Mouse (Mus musculus) forebrain, postnatal 0 days (tissue): ENCODE data around the gene Tjp2. TPM values are rescaled to one million over a fixed set of nuclear protein-coding genes. Genes with fewer than 3 reads are reported as not detected.
A peak's percentile ranks its signal among the peaks of the same experiment; 100 is the strongest.

ENCODE experiments used
- ATAC-seq: fragments of 200-750 bp; cut with Nextera tagmentation; 2 replicates; pipeline ENCODE4 v1.8.0; 2017; ENCODE audit warnings: mild to moderate bottlenecking, moderate library complexity
- DNase-seq: peaks from one replicate; pipeline ENCODE4 v3.0.0-alpha.2; 2015
- H3K27ac ChIP-seq: fragments of 300-500 bp; sonication (generic); 2 replicates; pipeline ENCODE4 v1.5.1; 2014; ENCODE audit warnings: low read depth, mild to moderate bottlenecking, antibody characterized with exemption, low read length, moderate library complexity, mixed read lengths
- H3K27me3 ChIP-seq: fragments of 300-500 bp; sonication (generic); 2 replicates; pipeline ENCODE4 v1.6.1; 2014; ENCODE audit warnings: mild to moderate bottlenecking, low read length, mixed read lengths; ENCODE audit not compliant: insufficient read depth
- H3K36me3 ChIP-seq: fragments of 300-500 bp; sonication (generic); 2 replicates; pipeline ENCODE4 v1.6.1; 2014; ENCODE audit warnings: mild to moderate bottlenecking, moderate library complexity; ENCODE audit not compliant: insufficient read depth
- H3K4me1 ChIP-seq: fragments of 300-500 bp; sonication (generic); 2 replicates; pipeline ENCODE4 v1.6.1; 2014; ENCODE audit warnings: antibody characterized with exemption; ENCODE audit not compliant: insufficient read depth
- H3K4me2 ChIP-seq: fragments of 300-500 bp; sonication (generic); 2 replicates; pipeline ENCODE4 v1.6.1; 2014; ENCODE audit warnings: low read depth, mild to moderate bottlenecking, moderate library complexity
- H3K4me3 ChIP-seq: fragments of 300-500 bp; sonication (generic); 2 replicates; pipeline ENCODE4 v1.5.1; 2014; ENCODE audit warnings: low read depth, low read length, mixed read lengths
- H3K9ac ChIP-seq: fragments of 300-500 bp; sonication (generic); 2 replicates; pipeline ENCODE4 v1.6.1; 2014; ENCODE audit warnings: mild to moderate bottlenecking
- H3K9me3 ChIP-seq: fragments of 300-500 bp; sonication (generic); 2 replicates; pipeline ENCODE4 v1.6.1; 2016; ENCODE audit warnings: low read length
- CTCF ChIP-seq: sonication (generic); IDR thresholded peaks from 2 replicates; pipeline ENCODE4 v1.5.1; 2016; ENCODE audit warnings: antibody characterized with exemption, control low read depth, low read depth
- WGBS: fragments of 180-500 bp; shearing (Covaris S2); extraction: QIAGEN DNeasy Blood & Tissue Kit; methylation state at CpG from one replicate; pipeline ENCODE4 v1.1.7; 2014; 5-methylcytosine and 5-hydroxymethylcytosine counted together
- polyA plus RNA-seq: library from polyadenylated mRNA; unstranded; fragments of >200 nt; fragmentation: Nextera tagmentation; extraction: Ambion mirVana; gene quantifications from 2 replicates; pipeline ENCODE4 v1.2.1, GENCODE M21; 2015
- total RNA-seq: library from RNA; depleted of rRNA; stranded (reverse); fragments of >200 nt; gene quantifications from 2 replicates; pipeline ENCODE4 v1.2.3, GENCODE M21; 2014

Gene Tjp2
- total and polyA plus RNA-seq, 2 experiments from 2014 or later: 8.8 to 15.5 TPM

GRCm38 (mm10) chr19:24221455-24221854 lies 3.4 kb downstream of the Tjp2 start:
- Histone ChIP-seq H3K36me3 (no peaks in the 10 kb centered on the region), H3K4me3 (no peak overlapping the region), H3K27me3 (peaks cover 19% of the 10 kb centered on the region), H3K4me1 (peaks cover 5% of the 10 kb centered on the region; the same call in 1 of the 2 replicates), H3K9me3 (no peaks in the 10 kb centered on the region), H3K27ac (no peak overlapping the region), H3K9ac (no peak overlapping the region), H3K4me2 (no peak overlapping the region)
- no peak for TF ChIP-seq CTCF
- WGBS: 89% methylated on average over 4 of the region's 4 CpGs
- DNase-seq (no peak), ATAC-seq (no peak)

- Histone ChIP-seq H3K9me3 (no peaks in the 10 kb centered on the region), H3K4me1 (peaks cover 5% of the 10 kb centered on the region; the same call in 1 of the 2 replicates), H3K9ac (no peak overlapping the region), H3K36me3 (no peaks in the 10 kb centered on the region), H3K27me3 (peaks cover 15% of the 10 kb centered on the region), H3K4me2 (no peak overlapping the region), H3K27ac (no peak overlapping the region), H3K4me3 (no peak overlapping the region)
- 9% methylated on average over 14 of the region's 14 CpGs for WGBS
- ATAC-seq: no peak
- no peak for DNase-seq
- TF ChIP-seq CTCF: no peak
These were observed 3.9 kb downstream of the Tjp2 start for GRCm38 (mm10) chr19:24220795-24221445.

- peaks cover 5% of the 10 kb centered on the region; the same call in 1 of the 2 replicates for H3K4me1 ChIP-seq
- DNase-seq: no peak
- no peak overlapping the region for H3K4me2 ChIP-seq
- H3K36me3 ChIP-seq: no peaks in the 10 kb centered on the region
- no peak for TF ChIP-seq CTCF
- no peaks in the 10 kb centered on the region for H3K27me3 ChIP-seq
- H3K9ac ChIP-seq: no peak overlapping the region
- H3K27ac ChIP-seq: 0 out of 2 replicates have a peak overlapping the region, but pooled peaks have one; percentile 40
- no peaks in the 10 kb centered on the region for H3K9me3 ChIP-seq
- no peak overlapping the region for H3K4me3 ChIP-seq
- ATAC-seq: no peak
- 65% methylated on average over 9 of the region's 9 CpGs for WGBS
These were observed 5.8 kb downstream of the Tjp2 start for GRCm38 (mm10) chr19:24219011-24219410.

GRCm38 (mm10) chr19:24218291-24218690 lies 6.5 kb downstream of the Tjp2 start:
- Histone ChIP-seq H3K4me3 (no peak overlapping the region), H3K4me2 (no peak overlapping the region), H3K4me1 (peaks cover 5% of the 10 kb centered on the region; the same call in 1 of the 2 replicates), H3K27ac (no peak overlapping the region), H3K27me3 (no peaks in the 10 kb centered on the region), H3K36me3 (no peaks in the 10 kb centered on the region), H3K9ac (no peak overlapping the region), H3K9me3 (no peaks in the 10 kb centered on the region)
- peak; percentile 52 for TF ChIP-seq CTCF
- DNase-seq (no peak), ATAC-seq (no peak)
- 41% methylated on average over 2 of the region's 2 CpGs for WGBS

- Histone ChIP-seq H3K4me3 (no peak overlapping the region), H3K27ac (no peak overlapping the region), H3K36me3 (no peaks in the 10 kb centered on the region), H3K9me3 (no peaks in the 10 kb centered on the region), H3K9ac (no peak overlapping the region), H3K27me3 (no peaks in the 10 kb centered on the region), H3K4me1 (peaks cover 5% of the 10 kb centered on the region; the same call in 1 of the 2 replicates), H3K4me2 (no peak overlapping the region)
- no peak for TF ChIP-seq CTCF
- DNase-seq: no peak
- ATAC-seq: no peak
These were observed 7.0 kb downstream of the Tjp2 start for GRCm38 (mm10) chr19:24217851-24218250.

GRCm38 (mm10) chr19:24216771-24217170 lies 8.1 kb downstream of the Tjp2 start:
- Histone ChIP-seq H3K9me3 (no peaks in the 10 kb centered on the region), H3K4me1 (peaks cover 5% of the 10 kb centered on the region; the same call in 1 of the 2 replicates), H3K36me3 (no peaks in the 10 kb centered on the region), H3K4me2 (no peak overlapping the region), H3K27ac (no peak overlapping the region), H3K27me3 (no peaks in the 10 kb centered on the region), H3K4me3 (no peak overlapping the region), H3K9ac (no peak overlapping the region)
- ATAC-seq: peak; percentile 52
- DNase-seq: peak; percentile 35
- WGBS: 53% methylated on average over 9 of the region's 9 CpGs
- TF ChIP-seq CTCF: no peak

- no peak overlapping the region for H3K9ac ChIP-seq
- ATAC-seq: no peak
These were observed 9.9 kb downstream of the Tjp2 start for GRCm38 (mm10) chr19:24214939-24215338.

More at GRCm38 (mm10) chr19:24214939-24215338, 9.9 kb downstream of the Tjp2 start:
- Histone ChIP-seq H3K4me1 (peaks cover 5% of the 10 kb centered on the region; the same call in 1 of the 2 replicates), H3K9me3 (no peaks in the 10 kb centered on the region), H3K27me3 (no peaks in the 10 kb centered on the region), H3K27ac (no peak overlapping the region), H3K36me3 (no peaks in the 10 kb centered on the region), H3K4me3 (no peak overlapping the region), H3K4me2 (no peak overlapping the region)
- DNase-seq: no peak
- no peak for TF ChIP-seq CTCF
- WGBS: 84% methylated on average over 7 of the region's 7 CpGs
